Mouse (Mus musculus) 416B (cell line): ENCODE data around the gene Zfp764.
"Not testable (repeated sequence)": the region's sequence is repeated elsewhere in the genome, so short reads cannot be mapped to it uniquely, and the experiment has no call there.

Experiments used
- DNase-seq: peaks from one replicate; pipeline ENCODE4 v3.0.0; 2011; ENCODE audit warnings: low read depth

Zfp764 gene

DNA sequence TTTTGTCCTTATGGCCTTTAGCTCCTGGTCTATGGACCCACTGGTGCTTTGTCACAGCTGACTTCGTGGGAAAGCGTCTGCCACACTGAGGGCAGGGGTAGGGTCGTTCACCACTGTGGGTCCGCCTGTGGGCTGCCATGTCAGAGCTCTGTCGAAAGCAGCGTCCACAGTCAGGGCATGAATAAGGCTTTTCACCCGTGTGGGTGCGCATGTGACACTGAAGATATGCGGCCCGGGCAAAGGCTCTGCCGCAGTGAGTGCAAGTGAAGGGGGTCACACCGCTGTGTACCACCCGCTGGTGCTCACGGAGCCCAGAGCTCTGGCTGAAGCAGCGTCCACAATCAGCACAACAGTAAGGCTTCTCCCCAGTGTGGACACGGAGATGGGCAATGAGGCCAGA is 15.1 kb downstream of the Zfp764 start:
- DNase-seq = no peak

DNA sequence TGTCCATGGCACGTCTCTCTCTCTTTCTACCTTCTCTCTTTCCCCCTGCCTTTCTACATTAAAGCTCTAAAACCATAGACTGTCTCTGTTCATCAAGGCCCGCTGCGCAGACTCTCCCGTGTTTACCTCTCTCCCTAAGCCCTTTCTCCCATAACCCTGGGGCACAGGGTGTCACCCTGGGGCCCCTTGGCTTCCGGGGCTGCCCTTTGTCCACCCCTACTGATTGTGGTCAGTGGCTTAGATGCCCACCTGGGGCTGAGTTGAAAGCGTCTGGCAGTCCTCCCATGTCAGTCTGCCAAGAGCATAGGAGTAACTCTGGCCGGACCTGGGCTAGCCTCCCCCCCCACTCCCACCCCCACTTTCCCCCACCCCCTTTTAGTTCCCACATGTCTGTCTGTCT is 16.3 kb downstream of the Zfp764 start:
- no peak for DNase-seq

DNA sequence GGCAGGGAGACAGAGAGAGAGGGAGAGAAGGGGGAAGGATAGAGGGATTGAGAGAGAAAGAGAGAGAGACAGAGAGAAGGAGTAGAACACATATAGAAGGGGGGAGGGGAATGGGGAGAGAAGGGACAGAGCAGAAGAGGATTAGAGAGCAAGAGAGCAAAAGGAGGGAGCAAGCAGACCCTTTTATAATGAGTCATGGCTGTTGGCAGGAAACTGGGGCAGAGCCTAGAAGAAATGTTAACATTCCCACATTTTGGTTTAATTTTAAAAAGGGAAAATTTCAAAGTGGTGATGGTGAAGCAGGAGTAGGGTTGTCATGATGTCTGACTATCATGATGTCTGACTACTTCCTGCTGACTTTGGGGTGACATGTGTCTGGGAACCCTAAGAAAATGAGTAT is 18.4 kb downstream of the Zfp764 start:
- not testable (repeated sequence) for DNase-seq

DNA sequence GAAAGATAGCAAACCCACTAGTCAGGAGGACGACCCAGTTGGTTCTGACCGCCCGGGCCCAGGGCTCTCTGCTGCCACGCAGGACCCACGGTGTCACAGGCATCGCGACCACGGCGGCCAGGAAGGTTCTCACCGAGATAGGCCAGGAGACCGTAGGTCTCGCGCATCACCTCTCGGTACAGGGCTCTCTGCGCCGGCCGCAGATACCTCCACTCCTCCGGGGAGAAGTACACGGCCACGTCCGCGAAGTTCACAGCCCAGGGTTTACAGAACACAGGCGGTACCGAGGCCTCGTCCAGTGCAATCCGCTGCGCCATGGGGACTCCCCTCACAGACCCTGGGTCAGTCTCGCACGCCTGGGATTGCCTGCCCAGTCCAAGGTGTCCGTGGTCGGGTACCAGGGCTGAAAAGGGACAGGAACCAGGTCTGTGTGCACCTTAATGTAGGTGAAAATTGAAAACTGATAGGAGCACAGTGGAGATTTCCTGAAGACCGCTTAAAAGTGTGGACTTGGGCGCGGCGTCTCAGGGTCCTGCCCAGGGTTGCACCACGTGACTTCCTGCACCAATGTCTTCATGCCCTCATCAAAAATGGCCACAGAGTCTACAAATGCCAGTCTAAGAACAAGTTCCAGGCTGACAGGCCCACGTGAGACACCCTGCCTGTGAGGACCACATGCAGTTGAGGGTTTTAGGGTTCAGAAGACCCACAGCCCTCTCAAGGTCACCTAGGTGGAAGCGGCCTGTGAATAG is 19.8 kb downstream of the Zfp764 start, which contains the start of gene 9130019O22Rik:
Gene 9130019O22Rik (minus strand): TSS at position 526 of the 752 bp plus-strand sequence.
- peak; percentile 96 for DNase-seq

DNA sequence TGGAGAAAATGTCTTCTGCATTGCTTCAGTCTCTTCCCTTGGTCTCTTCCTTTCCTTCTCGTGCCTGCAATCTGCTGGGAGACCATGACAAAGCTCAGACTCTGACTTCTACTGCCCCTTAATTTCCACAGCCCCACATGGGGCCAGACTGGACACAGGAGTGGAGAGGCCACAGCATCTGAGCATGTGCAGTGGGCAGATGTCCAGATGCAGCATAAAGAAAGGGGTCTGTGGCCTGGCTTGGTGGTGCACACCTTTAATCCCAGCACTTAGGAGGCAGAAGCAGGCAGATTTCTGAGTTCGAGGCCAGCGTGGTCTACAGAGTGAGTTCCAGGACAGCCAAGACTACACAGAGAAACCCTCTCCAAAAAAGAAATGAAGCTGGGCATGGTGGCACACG is 21.1 kb downstream of the Zfp764 start:
- DNase-seq = not testable (repeated sequence)

DNA sequence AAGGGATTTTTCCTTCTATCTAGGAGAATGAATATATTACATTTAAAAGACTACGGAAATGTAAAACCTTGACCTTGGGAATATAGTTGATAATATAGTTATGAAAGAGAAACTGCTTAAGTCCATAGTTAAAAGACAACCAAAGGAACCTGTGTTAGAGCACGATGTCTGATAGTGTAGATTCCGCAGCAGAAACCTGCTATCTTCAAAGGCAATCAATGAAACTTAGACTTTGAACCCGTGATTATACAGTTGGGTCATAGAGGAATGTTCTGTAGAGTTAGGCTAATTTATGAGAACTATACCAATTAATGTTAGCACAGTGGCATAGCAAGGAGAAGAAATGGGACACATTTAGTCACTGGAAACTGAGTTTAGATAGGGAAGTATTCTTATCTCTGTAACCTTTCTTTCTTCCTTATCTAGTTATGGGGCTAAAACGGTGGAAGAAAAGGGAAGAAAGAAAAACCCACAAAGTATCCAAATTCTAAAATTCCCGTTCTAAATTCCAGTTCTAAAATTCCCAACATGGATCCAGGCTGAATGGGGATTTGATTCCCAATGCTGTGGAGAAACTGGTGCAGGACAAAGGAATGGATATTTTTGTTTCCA is 28.2 kb downstream of the Zfp764 start:
- no peak for DNase-seq

DNA sequence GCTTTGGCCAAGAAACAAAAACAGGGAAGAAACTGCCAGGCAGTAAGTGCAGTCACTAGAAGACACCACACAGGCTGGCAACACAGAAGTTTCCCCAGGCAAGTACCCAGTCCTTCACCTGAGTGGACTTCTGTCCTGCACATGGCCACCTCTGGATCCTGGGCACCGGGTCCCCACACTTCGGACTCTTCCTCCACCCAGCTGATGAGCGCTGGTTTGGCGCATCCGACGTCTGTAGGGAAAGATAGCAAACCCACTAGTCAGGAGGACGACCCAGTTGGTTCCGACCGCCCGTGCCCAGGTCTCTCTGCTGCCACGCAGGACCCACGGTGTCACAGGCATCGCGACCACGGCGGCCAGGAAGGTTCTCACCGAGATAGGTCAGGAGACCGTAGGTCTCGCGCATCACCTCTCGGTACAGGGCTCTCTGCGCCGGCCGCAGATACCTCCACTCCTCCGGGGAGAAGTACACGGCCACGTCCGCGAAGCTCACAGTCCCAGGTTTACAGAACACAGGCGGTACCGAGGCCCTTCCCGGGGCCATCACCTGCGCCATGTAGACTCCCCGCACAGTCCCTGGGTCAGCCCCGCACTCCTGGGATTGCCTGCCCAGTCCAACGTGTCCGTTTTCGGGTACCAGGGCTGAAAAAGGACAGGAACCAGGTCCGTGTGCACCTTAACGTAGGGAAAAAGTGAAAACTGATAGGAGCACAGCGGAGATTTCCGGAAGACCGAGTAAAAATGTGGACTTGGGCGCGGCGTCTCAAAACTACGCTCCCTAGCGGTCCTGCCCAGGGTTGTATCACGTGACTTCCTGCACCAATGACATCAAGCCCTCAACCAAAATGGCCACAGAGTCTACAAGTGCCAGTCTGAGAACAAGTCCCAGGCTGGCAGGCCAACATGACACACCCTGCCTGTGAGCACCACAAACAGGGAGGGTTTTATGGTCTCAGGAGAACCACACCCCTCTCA is 31.1 kb downstream of the Zfp764 start, which contains the start of gene Zfp747:
Gene Zfp747 (minus strand): TSS at position 780 of the 975 bp plus-strand sequence.
- DNase-seq = peak; percentile 98

DNA sequence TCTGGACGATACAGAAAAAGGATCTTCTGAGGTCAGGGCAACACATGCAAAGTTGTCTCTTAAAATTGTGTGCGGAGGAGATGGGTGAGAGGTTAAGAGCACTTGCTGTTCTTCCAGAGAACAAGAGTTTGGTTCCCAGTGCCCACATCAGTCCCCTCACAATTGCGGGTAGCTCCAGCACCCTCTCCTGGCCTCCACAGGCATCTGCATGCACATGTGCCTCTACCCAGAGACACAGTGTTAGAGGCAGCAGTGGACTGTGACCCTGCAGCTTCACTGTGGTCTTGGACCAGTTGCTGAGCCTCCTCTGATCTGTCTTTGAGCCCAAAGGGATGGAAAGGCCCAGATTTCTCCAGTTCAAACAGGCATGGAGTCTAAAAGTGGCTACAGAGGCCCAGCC is 34.8 kb downstream of the Zfp764 start:
- peak; percentile 44 for DNase-seq

DNA sequence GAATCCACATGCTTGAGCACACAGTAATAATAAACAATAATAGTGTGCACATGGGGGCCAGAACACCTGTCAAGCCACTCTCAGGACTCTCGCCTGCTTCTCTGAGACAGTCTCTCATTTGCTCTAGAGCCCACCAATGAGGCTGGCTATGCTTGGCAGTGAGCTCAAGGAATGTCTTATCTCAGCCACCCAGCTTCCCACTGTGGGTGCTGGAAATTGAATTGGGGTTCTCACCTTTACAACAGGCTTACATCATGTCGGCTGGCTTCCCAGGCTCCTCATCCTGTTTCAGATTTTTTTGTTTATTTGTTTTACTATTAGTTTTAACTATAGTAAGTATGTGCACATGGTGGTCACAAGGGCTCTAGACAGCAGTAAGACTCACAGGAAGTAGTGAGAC is 35.4 kb downstream of the Zfp764 start:
- no peak for DNase-seq

DNA sequence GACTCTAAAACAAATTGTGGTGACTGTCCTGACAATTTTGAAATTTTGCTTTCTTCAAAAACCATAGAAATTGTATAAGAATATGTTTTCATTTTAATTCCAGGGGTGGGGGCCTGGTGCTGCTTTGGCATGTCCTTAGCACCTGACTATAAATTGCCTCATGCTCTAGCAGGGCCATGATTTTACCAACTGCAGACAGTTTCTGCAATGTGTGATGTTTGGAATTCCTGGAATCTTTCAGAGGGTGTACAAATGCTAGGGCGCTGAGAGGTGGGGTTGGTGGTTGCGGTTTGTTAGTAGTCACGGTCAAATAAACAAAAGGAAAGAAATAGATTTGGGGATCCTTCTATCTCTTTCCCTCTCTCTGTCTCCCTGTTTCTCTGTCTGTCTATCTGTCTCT is 40.4 kb downstream of the Zfp764 start:
- no peak for DNase-seq

DNA sequence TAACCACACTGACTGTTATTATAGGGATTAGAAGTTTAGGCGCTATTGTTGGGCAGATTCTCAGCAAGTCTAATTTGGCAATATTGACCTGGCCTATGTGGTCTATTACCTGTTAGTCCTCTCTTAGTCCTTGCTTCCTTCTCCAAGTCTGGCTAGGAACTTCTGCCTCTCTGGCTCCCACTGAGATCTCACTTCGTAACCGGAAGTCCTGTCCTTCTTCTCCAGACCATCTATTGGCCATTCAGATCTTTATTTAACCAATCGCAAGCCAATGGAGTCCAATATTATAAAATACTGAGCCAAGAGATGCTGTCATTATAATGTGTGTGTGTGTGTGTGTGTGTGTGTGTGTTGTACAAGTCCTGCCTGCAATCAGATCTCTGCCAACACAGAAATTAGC is 42.5 kb downstream of the Zfp764 start:
- DNase-seq = no peak

DNA sequence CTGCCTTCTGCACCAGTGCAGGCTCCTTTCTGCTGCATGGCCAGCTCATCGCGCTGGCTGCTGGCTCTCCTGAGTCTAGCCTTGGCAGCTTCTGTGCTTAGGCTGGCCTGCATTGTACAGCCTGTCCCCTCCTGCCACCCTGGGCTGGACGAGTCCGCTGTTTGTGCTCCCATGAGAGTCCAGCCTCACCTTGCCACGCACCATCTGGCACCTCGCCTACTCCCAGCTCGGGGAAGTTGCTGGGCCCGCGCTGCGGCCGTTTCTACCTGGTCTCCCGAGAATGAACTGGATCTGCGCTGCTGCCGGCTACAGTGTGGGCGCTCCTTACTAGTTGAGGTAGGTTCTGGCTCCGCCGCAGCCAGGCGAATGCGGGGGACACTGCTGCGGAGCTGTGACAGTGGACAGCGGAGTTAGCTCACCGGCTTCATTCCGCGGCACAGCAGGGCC is 43.1 kb downstream of the Zfp764 start:
- DNase-seq = no peak

DNA sequence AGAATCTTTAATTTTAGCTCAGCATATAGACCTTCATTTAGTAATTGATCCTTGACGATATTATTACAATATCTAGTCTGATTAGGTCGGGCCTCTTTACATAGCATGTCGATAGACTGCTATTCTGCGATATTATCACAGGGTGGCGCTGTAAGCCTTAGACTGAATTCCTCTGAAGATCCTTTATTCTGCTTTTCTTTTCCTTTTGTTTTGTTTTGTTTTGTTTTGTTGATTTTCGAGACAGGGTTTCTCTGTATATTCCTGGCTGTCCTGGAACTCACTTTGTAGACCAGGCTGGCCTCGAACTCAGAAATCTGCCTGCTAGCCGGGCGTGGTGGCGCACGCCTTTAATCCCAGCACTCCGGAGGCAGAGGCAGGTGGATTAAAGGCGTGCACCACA is 44.2 kb downstream of the Zfp764 start:
- DNase-seq = peak; percentile 83

DNA sequence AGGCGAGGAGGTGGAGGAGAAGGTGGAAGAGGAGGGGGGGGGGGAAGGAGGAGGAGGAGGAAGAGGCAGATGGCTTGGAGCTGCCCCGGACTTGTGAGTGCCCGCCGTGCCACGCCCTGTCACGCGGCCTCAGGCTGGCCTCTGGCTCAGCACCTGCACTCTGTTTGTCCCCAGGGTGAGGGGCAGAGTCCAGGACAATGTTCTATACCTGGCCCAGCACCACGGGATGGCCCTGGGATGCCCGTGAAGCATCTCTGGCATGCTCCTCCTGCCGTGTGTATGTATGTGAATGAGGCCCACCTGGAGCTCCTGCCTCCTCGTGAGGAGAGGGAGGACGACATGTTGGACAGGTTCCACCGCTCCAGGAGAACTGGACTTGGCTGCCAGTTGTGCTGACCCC is 45.2 kb downstream of the Zfp764 start:
- no peak for DNase-seq

DNA sequence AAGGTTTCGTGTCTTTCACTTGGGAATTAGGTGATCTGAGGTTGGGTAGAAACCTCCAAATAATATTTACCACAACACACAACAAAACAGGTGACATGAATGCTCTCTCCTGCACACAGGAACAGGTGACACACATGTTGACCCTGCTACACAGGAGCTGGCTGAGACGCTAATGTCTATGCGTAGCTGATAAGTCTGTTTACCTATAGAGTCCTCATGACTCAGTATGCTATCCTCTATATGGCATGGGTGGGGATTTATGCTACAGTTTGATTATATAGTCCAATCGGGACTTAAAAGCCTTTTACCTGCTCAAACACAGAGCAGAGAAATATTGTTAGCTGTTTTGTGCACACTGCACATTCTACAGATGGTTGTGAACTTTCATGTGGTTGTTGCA is 46.4 kb downstream of the Zfp764 start:
- DNase-seq = no peak

DNA sequence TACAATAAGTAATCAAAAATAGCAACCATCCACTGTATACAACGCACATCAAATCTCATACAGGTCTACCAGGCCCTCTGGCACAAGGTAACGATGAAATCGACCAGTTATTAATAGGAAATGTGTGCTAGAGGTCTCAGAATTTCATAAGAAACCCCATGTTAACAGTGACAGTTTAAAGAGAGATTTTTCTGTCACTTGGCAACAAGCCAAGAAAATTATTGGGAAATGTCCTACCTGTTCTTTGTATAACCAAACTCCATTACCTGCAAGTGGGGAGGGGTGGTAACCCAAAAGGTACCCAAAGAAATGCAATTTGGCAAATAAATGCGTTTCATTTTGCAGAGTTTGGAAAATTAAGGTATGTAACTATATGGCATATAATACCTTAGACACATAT is 48.1 kb downstream of the Zfp764 start:
- no peak for DNase-seq

DNA sequence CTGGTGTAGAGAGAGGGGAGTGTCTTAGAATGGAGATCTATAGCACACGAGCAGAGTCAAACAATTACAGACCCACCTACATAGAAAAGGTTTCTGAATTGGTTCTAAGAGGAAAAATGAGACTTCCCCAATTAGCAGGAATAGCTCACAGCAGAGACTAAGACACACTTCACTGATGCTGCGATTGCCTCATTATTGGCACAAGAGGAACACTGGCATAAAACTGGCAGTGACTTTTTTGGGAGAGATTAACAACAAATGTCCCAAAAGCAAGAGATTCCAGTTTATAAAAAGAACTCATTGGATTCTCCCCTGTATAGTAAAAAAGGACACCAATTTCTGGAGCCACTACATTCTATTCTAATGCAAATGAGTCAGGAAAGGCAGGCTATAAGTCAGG is 48.8 kb downstream of the Zfp764 start:
- DNase-seq = no peak

DNA sequence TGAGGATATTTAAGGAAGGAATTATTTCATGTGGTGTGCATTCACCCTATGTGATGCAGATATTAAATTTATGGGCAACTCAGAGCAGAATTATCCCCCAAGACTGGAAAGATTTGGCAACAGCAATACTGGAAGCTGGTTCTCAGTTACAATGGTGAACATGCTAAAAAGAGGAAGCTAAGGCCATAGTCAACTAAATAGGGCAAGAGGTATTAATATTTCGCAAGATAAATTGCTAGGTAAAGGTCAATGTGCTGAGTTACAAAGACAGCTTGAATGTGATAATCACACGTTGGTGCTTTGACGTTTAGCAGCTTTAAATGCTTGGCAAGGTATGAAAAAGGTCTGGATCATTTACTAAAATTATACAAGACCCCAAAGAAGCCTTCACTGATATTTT is 50.8 kb downstream of the Zfp764 start:
- peak; percentile 63 for DNase-seq
